Mouse (Mus musculus) spleen, postnatal 10 days (tissue): ENCODE measurements around the gene Riiad1.

Experiments
- DNase-seq, 2 experiments: peaks; one replicate each; pipeline ENCODE4 v3.0.0; 2021 to 2022; ENCODE audit warnings: low spot score in 2 of 2

The Riiad1 gene

GRCm38 (mm10) chr3:94480291-94480884 lies at the start of gene Riiad1:
TSS of gene Riiad1 (minus strand) at chr3:94480341.
- DNase-seq = no peak

GRCm38 (mm10) chr3:94526731-94527130 lies 46.6 kb upstream of the Riiad1 start:
- DNase-seq = no peak

- DNase-seq = peak in 1 of 2 experiments; percentile 31
Measured at GRCm38 (mm10) chr3:94506664-94507063, 26.5 kb upstream of the Riiad1 start.

- DNase-seq = no peak
Measured at GRCm38 (mm10) chr3:94502243-94502642, 22.1 kb upstream of the Riiad1 start.

- DNase-seq = no peak
Measured at GRCm38 (mm10) chr3:94497162-94497561, 17.0 kb upstream of the Riiad1 start.

GRCm38 (mm10) chr3:94487581-94487980 lies 7.4 kb upstream of the Riiad1 start:
- no peak for DNase-seq

- DNase-seq = no peak
Measured at GRCm38 (mm10) chr3:94485922-94486321, 5.8 kb upstream of the Riiad1 start.

- DNase-seq = no peak
Measured at GRCm38 (mm10) chr3:94483790-94484439, 3.8 kb upstream of the Riiad1 start.

- DNase-seq = no peak
Measured at GRCm38 (mm10) chr3:94482764-94483385, 2.7 kb upstream of the Riiad1 start.

GRCm38 (mm10) chr3:94481429-94481828 lies 1.3 kb upstream of the Riiad1 start:
- no peak for DNase-seq

- no peak for DNase-seq
Measured at GRCm38 (mm10) chr3:94479564-94479963, 577 bp downstream of the Riiad1 start.

GRCm38 (mm10) chr3:94478591-94479169 lies 1.5 kb downstream of the Riiad1 start:
- no peak for DNase-seq

GRCm38 (mm10) chr3:94477981-94478422 lies 2.1 kb downstream of the Riiad1 start, which contains the start of gene Celf3:
TSS of gene Celf3 (plus strand) at chr3:94478295.
- no peak for DNase-seq

GRCm38 (mm10) chr3:94477444-94477843 lies 2.7 kb downstream of the Riiad1 start:
- no peak for DNase-seq

- DNase-seq = no peak
Measured at GRCm38 (mm10) chr3:94476301-94477035, 3.7 kb downstream of the Riiad1 start.

- DNase-seq = no peak
Measured at GRCm38 (mm10) chr3:94473567-94474232, 6.4 kb downstream of the Riiad1 start.

- no peak for DNase-seq
Measured at GRCm38 (mm10) chr3:94473115-94473505, 7.0 kb downstream of the Riiad1 start.

- no peak for DNase-seq
Measured at GRCm38 (mm10) chr3:94472447-94473114, 7.6 kb downstream of the Riiad1 start.

- no peak for DNase-seq
Measured at GRCm38 (mm10) chr3:94468931-94469330, 11.2 kb downstream of the Riiad1 start.

- DNase-seq = no peak
Measured at GRCm38 (mm10) chr3:94465632-94466430, 14.3 kb downstream of the Riiad1 start.
